Mouse (Mus musculus) urinary bladder, adult 2 months (tissue): Measurements from ENCODE around the gene Map3k10. TPM values are rescaled to one million over a fixed set of nuclear protein-coding genes. Genes with fewer than 3 reads are reported as not detected.

Source experiments
- DNase-seq: peaks from one replicate; pipeline ENCODE4 v3.0.0; 2022; ENCODE audit warnings: low spot score
- polyA plus RNA-seq: library from polyadenylated mRNA; depleted of rRNA; stranded (reverse); fragments of >200 nt; gene quantifications from 2 replicates; pipeline ENCODE4 v1.2.3, GENCODE M21; 2012; rRNA removed

Gene Map3k10
- polyA plus RNA-seq, result 14.7 and 18.1 TPM in 2 replicates

- DNase-seq, result peak; percentile 88
These were observed at the start of gene Map3k10 for GRCm38 (mm10) chr7:27674522-27675221. Gene Map3k10, minus strand, starts transcription at chr7:27674598.

GRCm38 (mm10) chr7:27721951-27722350, 47.6 kb upstream of the Map3k10 start:
- no peak for DNase-seq

GRCm38 (mm10) chr7:27710402-27710801, 36.0 kb upstream of the Map3k10 start:
- no peak for DNase-seq

- DNase-seq, result no peak
These were observed 22.3 kb upstream of the Map3k10 start for GRCm38 (mm10) chr7:27696711-27697110.

GRCm38 (mm10) chr7:27691076-27691475, 16.7 kb upstream of the Map3k10 start:
- no peak for DNase-seq

- peak; percentile 67 for DNase-seq
These were observed 14.6 kb upstream of the Map3k10 start, which contains the start of gene Zfp607b for GRCm38 (mm10) chr7:27688815-27689612. Gene Zfp607b, plus strand, starts transcription at chr7:27689340.

GRCm38 (mm10) chr7:27688246-27688788, 13.9 kb upstream of the Map3k10 start:
- DNase-seq, result no peak

GRCm38 (mm10) chr7:27687836-27688235, 13.4 kb upstream of the Map3k10 start:
- DNase-seq, result no peak

- no peak for DNase-seq
These were observed 12.6 kb upstream of the Map3k10 start for GRCm38 (mm10) chr7:27687043-27687442.

- no peak for DNase-seq
These were observed 11.3 kb upstream of the Map3k10 start for GRCm38 (mm10) chr7:27685681-27686080.

GRCm38 (mm10) chr7:27685220-27685619, 10.8 kb upstream of the Map3k10 start:
- DNase-seq, result no peak

GRCm38 (mm10) chr7:27683218-27683617, 8.8 kb upstream of the Map3k10 start:
- DNase-seq, result no peak

- no peak for DNase-seq
These were observed 819 bp upstream of the Map3k10 start for GRCm38 (mm10) chr7:27675222-27675612.

GRCm38 (mm10) chr7:27674195-27674521, 240 bp downstream of the Map3k10 start:
- DNase-seq, result no peak

- DNase-seq, result no peak
These were observed 745 bp downstream of the Map3k10 start for GRCm38 (mm10) chr7:27673575-27674131.

- DNase-seq, result no peak
These were observed 1.3 kb downstream of the Map3k10 start for GRCm38 (mm10) chr7:27673064-27673574.

GRCm38 (mm10) chr7:27662038-27662437, 12.4 kb downstream of the Map3k10 start:
- DNase-seq, result no peak

GRCm38 (mm10) chr7:27658712-27659663, 15.4 kb downstream of the Map3k10 start:
- no peak for DNase-seq

- no peak for DNase-seq
These were observed 16.5 kb downstream of the Map3k10 start for GRCm38 (mm10) chr7:27657824-27658395.

- DNase-seq, result no peak
These were observed 17.8 kb downstream of the Map3k10 start for GRCm38 (mm10) chr7:27656600-27656999.

GRCm38 (mm10) chr7:27655545-27655944, 18.9 kb downstream of the Map3k10 start:
- DNase-seq, result no peak
